Mouse (Mus musculus) layer of hippocampus, postnatal 10 days (tissue): ENCODE measurements around the gene Caps2. TPM values are rescaled to one million over a fixed set of nuclear protein-coding genes. Genes with fewer than 3 reads are reported as not detected.
"Not testable (repeated sequence)": the region's sequence is repeated elsewhere in the genome, so short reads cannot be mapped to it uniquely, and the experiment has no call there.

ENCODE experiments used
- DNase-seq, 2 experiments: peaks; one replicate each; pipeline ENCODE4 v3.0.0; 2021; ENCODE audit warnings: low spot score in 2 of 2
- long read RNA-seq: library from polyadenylated mRNA; stranded (forward); transcript quantifications from one replicate; pipeline ENCODE4 v2.0.0, GENCODE M21; 2023
- total RNA-seq, 2 experiments: library from RNA; stranded (reverse); gene quantifications; 2 replicates each; pipeline ENCODE4 v1.2.3; 2021

Gene Caps2
- under 1 TPM; 0.50 to 0.62 TPM for total RNA-seq
- long read RNA-seq: 0 reads

- peak; percentile 11 to 26 for DNase-seq
Observed at GRCm38 (mm10) chr10:112163168-112163766, at the start of gene Caps2. Caps2 (plus strand) TSS chr10:112163621.

GRCm38 (mm10) chr10:112125090-112125489 is 38.3 kb upstream of the Caps2 start:
- not testable (repeated sequence) for DNase-seq

GRCm38 (mm10) chr10:112127682-112128230 is 35.7 kb upstream of the Caps2 start:
- DNase-seq: not testable (repeated sequence)

GRCm38 (mm10) chr10:112132194-112132593 is 31.2 kb upstream of the Caps2 start:
- no peak for DNase-seq

- DNase-seq: peak; percentile 33 to 54
Observed at GRCm38 (mm10) chr10:112138050-112138870, 25.2 kb upstream of the Caps2 start.

- no peak for DNase-seq
Observed at GRCm38 (mm10) chr10:112138871-112139430, 24.5 kb upstream of the Caps2 start.

GRCm38 (mm10) chr10:112139834-112140233 is 23.6 kb upstream of the Caps2 start:
- no peak for DNase-seq

- peak; percentile 92 to 93 for DNase-seq
Observed at GRCm38 (mm10) chr10:112159882-112160560, 3.4 kb upstream of the Caps2 start, which contains the start of gene Glipr1l3. Glipr1l3 (minus strand) TSS chr10:112160327.

- DNase-seq: not testable (repeated sequence)
Observed at GRCm38 (mm10) chr10:112177027-112177426, 13.6 kb downstream of the Caps2 start.

- DNase-seq: not testable (repeated sequence)
Observed at GRCm38 (mm10) chr10:112193919-112194318, 30.5 kb downstream of the Caps2 start.

- peak; percentile 55 to 61 for DNase-seq
Observed at GRCm38 (mm10) chr10:112203463-112203862, 40.0 kb downstream of the Caps2 start.

GRCm38 (mm10) chr10:112227073-112227472 is 63.7 kb downstream of the Caps2 start:
- no peak for DNase-seq

- not testable (repeated sequence) for DNase-seq
Observed at GRCm38 (mm10) chr10:112229091-112229843, 65.8 kb downstream of the Caps2 start.

- not testable (repeated sequence) for DNase-seq
Observed at GRCm38 (mm10) chr10:112232733-112233132, 69.3 kb downstream of the Caps2 start.

- not testable (repeated sequence) for DNase-seq
Observed at GRCm38 (mm10) chr10:112235396-112235940, 72.0 kb downstream of the Caps2 start.

GRCm38 (mm10) chr10:112248273-112248672 is 84.9 kb downstream of the Caps2 start:
- DNase-seq: no peak

GRCm38 (mm10) chr10:112263467-112263866 is 100.0 kb downstream of the Caps2 start:
- DNase-seq: no peak
